Mouse (Mus musculus) midbrain, embryonic 16.5 days (tissue): ENCODE data around the gene Dennd6b. TPM values are rescaled to one million over a fixed set of nuclear protein-coding genes. Genes with fewer than 3 reads are reported as not detected.

Experiments
- ATAC-seq: fragments of 200-750 bp; cut with Nextera tagmentation; 2 replicates; pipeline ENCODE4 v1.8.0; 2017; ENCODE audit warnings: moderate TSS enrichment
- H3K27ac ChIP-seq: fragments of 300-500 bp; sonication (generic); 2 replicates; pipeline ENCODE4 v1.5.1; 2014; ENCODE audit warnings: mild to moderate bottlenecking, low read length, mixed read lengths
- H3K27me3 ChIP-seq: fragments of 300-500 bp; sonication (generic); 2 replicates; pipeline ENCODE4 v1.6.1; 2014; ENCODE audit warnings: low read depth, low read length, mixed read lengths; ENCODE audit not compliant: control insufficient read depth, insufficient read depth
- H3K36me3 ChIP-seq: fragments of 300-500 bp; sonication (generic); 2 replicates; pipeline ENCODE4 v1.6.1; 2014; ENCODE audit warnings: mild to moderate bottlenecking, low read length, moderate library complexity, mixed read lengths; ENCODE audit not compliant: control insufficient read depth, insufficient read depth
- H3K4me1 ChIP-seq: fragments of 300-500 bp; sonication (generic); 2 replicates; pipeline ENCODE4 v1.6.1; 2014; ENCODE audit warnings: mild to moderate bottlenecking, low read length, mixed read lengths; ENCODE audit not compliant: control insufficient read depth, insufficient read depth
- H3K4me2 ChIP-seq: fragments of 300-500 bp; sonication (generic); 2 replicates; pipeline ENCODE4 v1.6.1; 2014; ENCODE audit warnings: mild to moderate bottlenecking, low read length, mixed read lengths
- H3K4me3 ChIP-seq: fragments of 300-500 bp; sonication (generic); 2 replicates; pipeline ENCODE4 v1.5.1; 2014; ENCODE audit warnings: low read depth, mild to moderate bottlenecking, low read length, moderate library complexity, mixed read lengths
- H3K9ac ChIP-seq: fragments of 300-500 bp; sonication (generic); 2 replicates; pipeline ENCODE4 v1.6.1; 2014; ENCODE audit warnings: low read depth, low read length, mixed read lengths
- H3K9me3 ChIP-seq: fragments of 300-500 bp; sonication (generic); replicated peaks from 2 replicates; pipeline ENCODE4 v1.6.1; 2014; ENCODE audit warnings: mild to moderate bottlenecking, low read length, mixed read lengths; ENCODE audit not compliant: control insufficient read depth, poor library complexity, severe bottlenecking
- whole genome bisulfite sequencing: fragments of 180-500 bp; shearing (Covaris S2); extraction: QIAGEN DNeasy Blood & Tissue Kit; methylation state at CpG from one replicate; pipeline ENCODE4 v1.1.7; 2014; 5-methylcytosine and 5-hydroxymethylcytosine counted together
- polyA plus RNA-seq: library from polyadenylated mRNA; unstranded; fragments of >200 nt; fragmentation: Nextera tagmentation; extraction: Ambion mirVana; gene quantifications from 2 replicates; pipeline ENCODE4 v1.2.1, GENCODE M21; 2015

Gene Dennd6b
- polyA plus RNA-seq, 1 experiment from 2014 or later, result 124 TPM

DNA sequence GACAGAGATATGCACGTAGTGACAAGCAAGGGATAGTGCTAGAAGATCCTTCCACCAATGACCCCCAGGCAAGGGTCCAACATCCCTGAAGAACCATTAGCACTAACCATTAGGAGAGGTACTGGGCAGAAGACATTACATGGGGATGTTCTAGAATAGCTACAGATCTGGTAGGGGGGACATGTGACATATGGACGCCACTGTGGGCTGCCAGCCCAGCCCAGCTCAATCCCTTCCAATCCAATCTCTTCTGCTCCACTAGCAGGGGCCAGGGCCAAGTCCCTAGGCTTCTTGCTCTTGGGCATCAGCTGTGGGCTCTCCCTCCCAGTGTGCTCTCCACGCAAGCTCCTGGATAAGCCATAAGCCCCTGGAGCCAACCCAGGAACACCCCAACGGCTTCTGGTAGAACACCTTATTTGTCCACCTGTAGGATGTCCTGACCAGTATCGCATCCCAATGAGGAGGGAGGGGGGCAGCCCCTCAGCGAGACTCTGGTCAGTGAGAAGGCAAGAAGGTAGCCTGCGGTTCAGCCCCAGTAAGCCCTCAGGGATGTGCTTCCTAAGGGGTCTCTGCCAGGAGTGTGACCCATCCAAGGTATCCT, 17.9 kb downstream of the Dennd6b start:
- Histone ChIP-seq H3K36me3 (no peaks in the 10 kb centered on the region), H3K4me1 (peaks cover 64% of the 10 kb centered on the region), H3K4me3 (peak overlapping the region; percentile 77), H3K27ac (no peak overlapping the region), H3K9me3 (no peaks in the 10 kb centered on the region), H3K27me3 (no peaks in the 10 kb centered on the region), H3K4me2 (peak overlapping the region; percentile 97), H3K9ac (peak overlapping the region; percentile 94; the same call in 1 of the 2 replicates)
- ATAC-seq, result no peak
- WGBS, result 54% methylated on average over 7 of the region's 7 CpGs

DNA sequence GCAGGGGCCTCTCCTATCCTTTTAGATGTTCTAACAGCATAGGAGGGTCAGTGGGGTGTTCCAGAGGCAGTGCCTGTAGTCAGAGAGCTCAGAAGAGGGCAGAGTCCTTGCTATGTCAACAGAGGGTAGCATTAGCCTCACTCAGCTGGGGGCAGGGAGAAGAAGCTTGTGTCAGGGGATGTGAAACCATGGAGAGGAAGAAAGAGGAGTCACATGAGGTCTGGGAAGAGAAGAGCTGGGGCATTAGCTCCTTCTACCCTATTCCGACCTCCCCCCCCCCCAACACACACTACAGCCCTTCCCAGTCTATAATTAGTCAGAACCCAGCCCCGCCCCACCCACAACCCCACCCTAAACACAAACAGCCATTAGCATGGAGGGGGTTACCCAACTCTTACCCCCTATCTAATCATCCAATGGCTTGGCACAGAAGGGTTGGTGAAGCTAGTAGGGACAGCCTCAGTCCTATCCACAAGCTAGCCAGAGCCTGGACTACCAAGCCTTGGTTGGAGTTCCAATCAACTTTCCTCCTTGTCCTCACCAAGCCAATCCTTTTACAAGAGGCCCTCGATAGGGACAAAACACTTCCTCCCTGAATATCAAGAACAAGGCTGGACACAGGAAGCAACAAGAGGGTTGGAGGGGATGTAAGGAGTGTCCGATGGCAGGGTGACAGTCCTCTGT, 18.6 kb downstream of the Dennd6b start:
- ATAC-seq, result no peak
- H3K4me3 ChIP-seq, result peak overlapping the region; percentile 77; the same call in 1 of the 2 replicates
- WGBS, result 76% methylated on average over 4 of the region's 4 CpGs
- H3K27ac ChIP-seq, result peak overlapping the region; percentile 53; the same call in 1 of the 2 replicates
- H3K27me3 ChIP-seq, result no peaks in the 10 kb centered on the region
- H3K9me3 ChIP-seq, result no peaks in the 10 kb centered on the region
- peaks cover 67% of the 10 kb centered on the region for H3K4me1 ChIP-seq
- peak overlapping the region; percentile 97 for H3K4me2 ChIP-seq
- no peaks in the 10 kb centered on the region for H3K36me3 ChIP-seq
- 0 out of 2 replicates have a peak overlapping the region, but pooled peaks have one; percentile 22 for H3K9ac ChIP-seq

DNA sequence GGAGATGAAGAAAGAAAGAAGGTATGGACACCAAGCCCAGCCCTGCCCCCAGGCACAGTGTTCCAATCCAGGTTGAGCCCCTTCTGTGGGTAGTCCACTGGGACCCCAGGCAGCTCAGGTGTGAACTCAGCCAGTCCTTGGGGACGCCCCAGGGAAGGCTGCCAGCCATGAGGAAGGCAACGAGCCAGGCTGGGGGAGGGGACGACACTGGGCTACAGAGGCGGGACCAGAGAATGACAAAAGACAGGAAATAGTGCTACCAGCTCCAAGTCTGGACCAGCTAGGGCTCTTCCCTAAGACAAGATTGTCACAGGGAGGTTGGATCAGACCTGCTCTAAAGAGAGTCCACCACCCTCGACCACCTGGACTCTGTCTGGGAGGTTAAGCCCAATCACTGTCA, 19.2 kb downstream of the Dennd6b start:
- ATAC-seq, result no peak
- Histone ChIP-seq H3K9ac (0 out of 2 replicates have a peak overlapping the region, but pooled peaks have one; percentile 22), H3K36me3 (no peaks in the 10 kb centered on the region), H3K27me3 (no peaks in the 10 kb centered on the region), H3K4me1 (peaks cover 73% of the 10 kb centered on the region), H3K27ac (peak overlapping the region; percentile 53; the same call in 1 of the 2 replicates), H3K9me3 (no peaks in the 10 kb centered on the region), H3K4me3 (no peak overlapping the region), H3K4me2 (peak overlapping the region; percentile 97)
- 22% methylated on average over 5 of the region's 5 CpGs for WGBS

DNA sequence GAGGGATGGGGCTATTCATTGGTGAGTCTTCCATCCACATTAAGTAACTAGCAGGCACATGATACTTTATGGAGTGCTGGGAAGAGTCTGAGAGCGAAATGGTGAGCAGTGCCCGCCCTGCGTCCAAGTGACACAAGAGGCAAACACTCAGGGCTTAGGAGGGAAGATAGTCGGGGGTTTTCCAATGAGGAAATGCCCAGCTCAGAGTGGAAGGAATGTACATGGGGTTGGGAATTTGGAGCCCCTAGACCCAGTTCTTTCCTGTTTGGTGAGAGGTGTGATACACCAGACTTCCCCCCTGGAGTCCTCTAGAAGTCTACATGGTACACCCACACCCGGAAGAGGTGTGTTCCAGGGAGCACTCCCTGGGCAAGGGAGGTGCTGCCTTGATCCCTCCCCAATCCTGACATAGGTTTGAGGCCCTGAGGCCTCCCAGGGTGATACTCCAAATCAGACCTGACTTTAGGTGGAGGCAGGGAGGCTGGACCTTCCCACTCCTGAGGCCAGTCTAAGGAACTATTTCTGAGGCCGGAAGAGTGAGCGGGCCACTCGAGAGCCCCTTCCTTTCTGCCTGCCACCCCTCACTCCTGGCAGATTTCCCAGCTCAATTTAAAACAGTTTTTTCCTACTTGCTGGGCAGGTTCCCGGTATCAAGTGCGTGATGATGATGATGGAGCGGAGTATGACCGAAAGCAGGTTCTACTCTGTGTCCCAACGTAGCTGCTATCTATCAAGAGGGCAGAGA, 20.7 kb downstream of the Dennd6b start:
- Histone ChIP-seq H3K9me3 (no peaks in the 10 kb centered on the region), H3K4me2 (no peak overlapping the region), H3K4me3 (no peak overlapping the region), H3K36me3 (no peaks in the 10 kb centered on the region), H3K27me3 (no peaks in the 10 kb centered on the region), H3K9ac (no peak overlapping the region), H3K27ac (no peak overlapping the region), H3K4me1 (peaks cover 70% of the 10 kb centered on the region)
- 73% methylated on average over 13 of the region's 13 CpGs for WGBS
- ATAC-seq, result no peak

DNA sequence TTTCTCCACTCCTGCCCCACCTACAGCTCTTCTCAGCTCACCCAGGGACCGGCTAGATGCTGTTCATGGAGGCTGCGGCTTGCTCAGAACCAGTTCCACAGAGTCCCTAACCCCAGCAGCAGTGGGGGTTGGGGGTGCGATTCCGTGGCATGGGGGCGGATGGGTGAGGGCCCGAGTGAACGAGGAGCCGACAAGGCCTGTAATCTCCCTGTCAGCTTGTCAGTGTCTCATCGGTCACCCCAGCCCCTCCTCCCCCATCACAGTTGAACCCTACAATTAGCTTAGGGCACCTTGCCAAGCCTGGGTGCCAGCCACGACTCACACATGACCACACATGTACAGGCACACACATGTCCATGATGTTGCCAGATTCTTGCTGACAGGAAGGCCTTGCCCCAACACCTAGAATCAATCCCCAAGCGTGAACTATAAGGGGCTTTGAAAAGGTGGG, 21.4 kb downstream of the Dennd6b start:
- H3K9me3 ChIP-seq, result no peaks in the 10 kb centered on the region
- H3K4me1 ChIP-seq, result peaks cover 72% of the 10 kb centered on the region
- H3K27me3 ChIP-seq, result no peaks in the 10 kb centered on the region
- peak overlapping the region; percentile 98; the same call in 1 of the 2 replicates for H3K4me2 ChIP-seq
- no peaks in the 10 kb centered on the region for H3K36me3 ChIP-seq
- WGBS, result 49% methylated on average over 11 of the region's 11 CpGs
- no peak for ATAC-seq
- no peak overlapping the region for H3K27ac ChIP-seq
- no peak overlapping the region for H3K9ac ChIP-seq
- H3K4me3 ChIP-seq, result no peak overlapping the region

DNA sequence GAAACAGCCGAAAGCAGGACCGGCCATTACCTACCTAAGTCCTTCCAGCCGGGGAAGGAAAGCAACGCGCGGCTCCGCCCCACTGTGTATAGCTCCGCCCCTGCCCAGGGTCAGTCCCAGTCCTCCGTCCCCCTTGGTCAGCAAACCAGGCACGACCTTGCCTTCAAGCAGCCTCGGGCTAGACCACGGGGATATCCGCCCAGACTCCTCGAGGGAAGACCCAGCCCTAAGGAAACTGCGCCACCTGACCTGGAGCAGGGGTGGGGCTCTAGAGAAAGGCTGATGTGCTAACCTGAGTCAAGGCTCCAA, 22.4 kb downstream of the Dennd6b start:
- 2% methylated on average over 15 of the region's 15 CpGs for WGBS
- H3K4me3 ChIP-seq, result peak overlapping the region; percentile 48
- H3K9ac ChIP-seq, result peak overlapping the region; percentile 81
- 0 out of 2 replicates have a peak, but pooled peaks cover 2% of the 10 kb centered on the region for H3K36me3 ChIP-seq
- H3K27me3 ChIP-seq, result no peaks in the 10 kb centered on the region
- peak overlapping the region; percentile 98 for H3K4me2 ChIP-seq
- H3K4me1 ChIP-seq, result peaks cover 74% of the 10 kb centered on the region
- no peaks in the 10 kb centered on the region for H3K9me3 ChIP-seq
- peak overlapping the region; percentile 81; the same call in 1 of the 2 replicates for H3K27ac ChIP-seq
- ATAC-seq, result peak; percentile 44; the same call in 1 of the 2 replicates

DNA sequence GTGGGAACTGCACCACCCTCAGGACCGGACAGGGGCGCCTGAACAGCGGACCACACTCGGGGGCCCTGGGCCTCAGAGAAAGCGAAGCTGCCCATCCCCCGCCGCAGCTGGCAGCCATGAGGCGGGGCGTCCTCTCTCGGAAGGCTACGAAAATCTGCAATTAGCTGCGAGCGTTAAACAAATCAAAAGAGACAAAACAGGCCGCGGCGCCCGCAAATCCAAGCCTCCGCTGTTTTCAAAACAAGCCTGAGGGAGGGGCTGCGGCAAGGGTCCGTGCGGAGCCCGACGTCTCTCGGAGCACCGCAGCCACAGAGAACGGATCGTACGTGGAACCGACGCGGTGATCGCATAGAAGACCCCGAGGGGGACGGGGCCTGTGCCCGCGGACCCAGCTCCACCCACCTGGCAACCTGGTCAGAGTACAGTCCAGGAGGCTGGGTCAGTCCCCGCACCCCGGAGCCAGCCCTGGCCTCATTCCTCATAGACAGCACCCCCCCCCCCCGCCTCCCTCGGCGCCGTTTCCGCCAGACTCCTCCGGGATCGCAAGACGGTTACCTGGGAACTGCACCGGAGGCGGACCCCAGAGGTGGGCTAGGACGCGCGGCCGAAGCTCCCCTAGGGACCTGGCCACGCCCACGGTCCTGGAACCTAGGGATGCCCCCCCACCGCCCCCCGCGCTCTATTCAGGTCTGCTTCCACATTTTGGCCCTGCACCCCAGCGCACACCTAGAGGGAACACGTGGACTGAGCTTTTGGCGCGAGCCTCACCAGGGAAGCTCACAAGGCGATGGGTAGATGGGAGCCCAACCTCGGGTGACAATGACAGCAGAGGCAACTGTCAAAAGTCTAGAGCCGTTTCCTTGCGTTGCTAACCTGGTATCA, 23.0 kb downstream of the Dennd6b start:
- H3K4me3 ChIP-seq, result peak overlapping the region; percentile 48
- H3K9ac ChIP-seq, result peak overlapping the region; percentile 81
- H3K36me3 ChIP-seq, result 0 out of 2 replicates have a peak, but pooled peaks cover 3% of the 10 kb centered on the region
- peaks cover 69% of the 10 kb centered on the region for H3K4me1 ChIP-seq
- peak overlapping the region; percentile 98 for H3K4me2 ChIP-seq
- peak overlapping the region; percentile 81 for H3K27ac ChIP-seq
- WGBS, result under 1% methylated on average over 56 of the region's 65 CpGs
- no peaks in the 10 kb centered on the region for H3K9me3 ChIP-seq
- ATAC-seq, result peak; percentile 52; the same call in 1 of the 2 replicates
- no peaks in the 10 kb centered on the region for H3K27me3 ChIP-seq

DNA sequence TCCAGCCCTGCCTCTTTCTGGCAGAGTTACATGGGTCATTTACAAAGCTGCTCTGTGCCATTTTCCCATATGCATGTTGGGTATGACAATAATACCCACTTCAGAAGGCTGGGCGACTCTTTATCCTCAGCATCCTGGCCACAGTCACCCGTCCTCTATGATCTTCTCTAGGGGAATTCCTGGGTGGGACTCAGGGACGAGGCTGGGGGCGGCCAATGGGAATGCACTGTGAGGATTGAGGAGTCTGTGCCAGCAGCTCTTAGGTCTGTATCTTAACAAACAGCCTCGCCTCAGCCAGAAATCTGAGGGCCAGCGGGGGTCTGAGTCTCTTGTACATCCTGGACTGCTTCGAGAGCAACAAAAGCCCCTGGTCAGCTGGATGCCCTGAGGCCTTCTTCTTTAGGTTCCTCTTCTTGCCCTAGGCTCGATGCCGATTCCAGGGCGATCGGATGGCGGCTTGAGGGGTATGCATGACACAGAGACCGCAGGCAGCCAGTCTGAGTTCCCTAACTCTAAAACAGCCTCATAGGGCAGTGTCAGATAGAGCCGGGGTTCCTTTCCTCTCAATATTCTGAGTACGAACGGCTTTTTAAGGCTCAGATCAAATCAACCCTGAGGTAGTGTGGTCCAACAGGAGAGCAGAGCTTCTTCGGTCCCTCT, 23.9 kb downstream of the Dennd6b start:
- Histone ChIP-seq H3K9ac (peak overlapping the region; percentile 81), H3K27ac (peak overlapping the region; percentile 81), H3K27me3 (no peaks in the 10 kb centered on the region), H3K4me3 (peak overlapping the region; percentile 48), H3K4me2 (peak overlapping the region; percentile 98), H3K9me3 (no peaks in the 10 kb centered on the region), H3K4me1 (peaks cover 60% of the 10 kb centered on the region), H3K36me3 (peaks cover 5% of the 10 kb centered on the region; the same call in 1 of the 2 replicates)
- 21% methylated on average over 17 of the region's 17 CpGs for WGBS
- no peak for ATAC-seq
